Mouse (Mus musculus) Patski (cell line): ENCODE data around the gene Selenom. TPM values are rescaled to one million over a fixed set of nuclear protein-coding genes. Genes with fewer than 3 reads are reported as not detected.

Experiments
- ATAC-seq: fragments of 100-300 bp; one replicate; pipeline ENCODE4 v1.8.0; 2021
- CTCF ChIA-PET: fragments of 350-600 bp; sonication (Branson Sonifier 250); formaldehyde crosslinking; loops from one replicate; lab custom pipeline; 2022; ENCODE audit warnings: inconsistent platforms; lab: Charles Lee
- POLR2A ChIA-PET: fragments of 350-600 bp; sonication (Branson Sonifier 250); formaldehyde crosslinking; loops from one replicate; lab custom pipeline; 2022; ENCODE audit warnings: antibody characterized with exemption, inconsistent platforms; lab: Charles Lee
- DNase-seq: peaks from one replicate; pipeline ENCODE4 v3.0.0-alpha.2; 2011; ENCODE audit warnings: low read depth, low spot score
- H3K27me3 ChIP-seq: fragments of 371-371 bp; one replicate; pipeline ENCODE4 v1.5.1; 2021
- CTCF ChIP-seq: fragments of 100-300 bp; IDR thresholded peaks from one replicate; pipeline ENCODE4 v1.5.1; 2021
- in situ Hi-C: fragments of 300-500 bp; cut with MboI; formaldehyde crosslinking; loops from 3 replicates; pipeline ENCODE4 v1.11.1; 2018; ENCODE audit warnings: low pct_unique_long_range_greater_than_20kb, mixed read lengths
- polyA plus RNA-seq: library from polyadenylated mRNA; unstranded; gene quantifications from one replicate; pipeline ENCODE4 v1.2.3, GENCODE M21; 2021

Selenom gene
- polyA plus RNA-seq, 1 experiment from 2014 or later, result 65.1 TPM

GRCm38 (mm10) chr11:3560202-3560601 lies 45.7 kb downstream of the Selenom start:
- ChIA-PET CTCF (interaction anchor here (1.2 kb wide), 1 partner anchor 22 kb away, joined by 4 read pairs; no protein-coding TSS in a partner anchor), POLR2A (interaction anchor here (0.6 to 1.2 kb wide), 2 partner anchors 11 to 13 kb away, joined by 4 to 5 read pairs; no protein-coding TSS in a partner anchor)
- no peak for DNase-seq
- ATAC-seq, result peak; percentile 28
- H3K27me3 ChIP-seq, result no peaks in the 10 kb centered on the region
- in situ Hi-C loops, result no loop called here
- no peak for TF ChIP-seq CTCF

GRCm38 (mm10) chr11:3563853-3564252 lies 49.4 kb downstream of the Selenom start:
- in situ Hi-C loops, result no loop called here
- no peak for TF ChIP-seq CTCF
- no peaks in the 10 kb centered on the region for H3K27me3 ChIP-seq
- no peak for DNase-seq
- CTCF ChIA-PET, result interaction anchor here (1.4 kb wide), 1 partner anchor 16 kb away, joined by 4 read pairs; no protein-coding TSS in a partner anchor
- POLR2A ChIA-PET, result no interaction called here
- no peak for ATAC-seq

- no peak for ATAC-seq
Observed at GRCm38 (mm10) chr11:3564451-3564850, 50.0 kb downstream of the Selenom start.

GRCm38 (mm10) chr11:3566018-3566417 lies 51.5 kb downstream of the Selenom start:
- DNase-seq, result no peak
- CTCF ChIA-PET, result interaction anchor here (1.0 to 1.5 kb wide), 4 partner anchors 11 to 31 kb away, joined by 3 to 4 read pairs (median 3); no protein-coding TSS in a partner anchor
- peak; percentile 78 for ATAC-seq

More at GRCm38 (mm10) chr11:3564451-3564850, 50.0 kb downstream of the Selenom start:
- POLR2A ChIA-PET, result no interaction called here
- no peaks in the 10 kb centered on the region for H3K27me3 ChIP-seq
- DNase-seq, result no peak
- TF ChIP-seq CTCF, result no peak
- in situ Hi-C loops, result no loop called here
- CTCF ChIA-PET, result interaction anchor here (1.4 kb wide), 1 partner anchor 16 kb away, joined by 4 read pairs; no protein-coding TSS in a partner anchor

More at GRCm38 (mm10) chr11:3566018-3566417, 51.5 kb downstream of the Selenom start:
- no peaks in the 10 kb centered on the region for H3K27me3 ChIP-seq
- in situ Hi-C loops, result no loop called here
- POLR2A ChIA-PET, result interaction anchor here (0.7 kb wide), 1 partner anchor 112 kb away, joined by 4 read pairs; no protein-coding TSS in a partner anchor
- no peak for TF ChIP-seq CTCF

Other genes starting within 250 kb of the Selenom start
- 137 TPM for gene Drg1, start 248.3 kb upstream of the Selenom start, polyA plus RNA-seq
- 59.5 TPM for gene Patz1, start 225.8 kb upstream of the Selenom start, polyA plus RNA-seq
- 24.7 TPM for gene Pik3ip1, start 184.3 kb upstream of the Selenom start, polyA plus RNA-seq
- gene Limk2, start 105.5 kb upstream of the Selenom start, polyA plus RNA-seq, result 38.5 TPM
- gene Rnf185, start 62.3 kb upstream of the Selenom start, polyA plus RNA-seq, result 44.8 TPM
- 0.37 TPM for gene Pla2g3, start 26.4 kb upstream of the Selenom start, polyA plus RNA-seq
- gene Inpp5j, start 9.9 kb upstream of the Selenom start, polyA plus RNA-seq, result 9.6 TPM
- 154 TPM for gene Smtn, start 25.9 kb downstream of the Selenom start, polyA plus RNA-seq
- 41.4 TPM for gene Morc2a, start 134.5 kb downstream of the Selenom start, polyA plus RNA-seq